Mouse (Mus musculus) midbrain, embryonic 14.5 days (tissue): ENCODE measurements at regions not wholly inside any gene's neighbourhood (a gene's known extent, or its start where the extent isn't known, plus 50 kb on each side); places are given as distances from the start of the nearest gene placed in this dataset.
"Not testable (repeated sequence)": the region's sequence is repeated elsewhere in the genome, so short reads cannot be mapped to it uniquely, and the experiment has no call there.

Experiments used
- ATAC-seq: fragments of 200-750 bp; cut with Nextera tagmentation; 2 replicates; pipeline ENCODE4 v1.8.0; 2017; ENCODE audit warnings: moderate number of reproducible peaks, moderate library complexity; ENCODE audit not compliant: low FRiP score, low TSS enrichment
- DNase-seq: peaks from one replicate; pipeline ENCODE4 v3.0.0-alpha.2; 2015
- H3K27ac ChIP-seq: fragments of 300-500 bp; sonication (generic); replicated peaks from 2 replicates; pipeline ENCODE4 v1.5.1; 2014; ENCODE audit warnings: mild to moderate bottlenecking, low read depth, low read length, moderate library complexity
- H3K27me3 ChIP-seq: fragments of 300-500 bp; sonication (generic); 2 replicates; pipeline ENCODE4 v1.6.1; 2014; ENCODE audit warnings: low read length, control low read depth, mixed read lengths; ENCODE audit not compliant: control insufficient read depth, insufficient read depth
- H3K36me3 ChIP-seq: fragments of 300-500 bp; sonication (generic); 2 replicates; pipeline ENCODE4 v1.6.1; 2014; ENCODE audit warnings: low read length, control low read depth; ENCODE audit not compliant: control insufficient read depth, insufficient read depth
- H3K4me1 ChIP-seq: fragments of 300-500 bp; sonication (generic); 2 replicates; pipeline ENCODE4 v1.6.1; 2014; ENCODE audit warnings: mild to moderate bottlenecking, antibody characterized with exemption, low read length, control low read depth; ENCODE audit not compliant: control insufficient read depth, insufficient read depth
- H3K4me2 ChIP-seq: fragments of 300-500 bp; sonication (generic); 2 replicates; pipeline ENCODE4 v1.6.1; 2014; ENCODE audit warnings: mild to moderate bottlenecking, low read length, moderate library complexity
- H3K4me3 ChIP-seq: fragments of 300-500 bp; sonication (generic); replicated peaks from 2 replicates; pipeline ENCODE4 v1.5.1; 2014; ENCODE audit warnings: low read depth, low read length
- H3K9ac ChIP-seq: fragments of 300-500 bp; sonication (generic); replicated peaks from 2 replicates; pipeline ENCODE4 v1.6.1; 2014; ENCODE audit warnings: mild to moderate bottlenecking, low read length, moderate library complexity
- H3K9me3 ChIP-seq: fragments of 300-500 bp; sonication (generic); 2 replicates; pipeline ENCODE4 v1.6.1; 2016; ENCODE audit warnings: low read length, control low read depth, mixed read lengths; ENCODE audit not compliant: control insufficient read depth
- whole genome bisulfite sequencing: fragments of 180-500 bp; shearing (Covaris S2); extraction: QIAGEN DNeasy Blood & Tissue Kit; methylation state at CpG from one replicate; pipeline ENCODE4 v1.1.7; 2014; 5-methylcytosine and 5-hydroxymethylcytosine counted together

DNA sequence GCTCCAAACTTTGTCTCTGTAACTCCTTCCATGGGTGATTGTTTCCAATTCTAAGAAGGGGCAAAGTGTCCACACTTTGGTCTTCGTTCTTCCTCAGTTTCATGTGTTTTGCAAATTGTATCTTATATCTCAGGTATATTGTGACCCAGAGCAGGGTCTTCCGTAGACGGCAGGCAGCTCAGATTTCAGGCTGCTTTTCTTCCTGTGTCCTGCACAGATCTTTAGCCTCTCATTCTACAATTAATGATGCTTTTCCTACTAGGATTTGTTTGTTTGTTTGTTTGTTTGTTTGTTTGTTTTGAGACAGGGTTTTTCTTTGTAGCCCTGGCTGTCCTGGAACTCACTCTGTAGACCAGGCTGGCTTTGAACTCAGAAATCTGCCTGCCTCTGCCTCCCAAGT, 69.0 kb upstream of the Cpsf6 start:
- H3K36me3 ChIP-seq, ATAC-seq, H3K9ac ChIP-seq, DNase-seq, H3K27me3 ChIP-seq, H3K4me2 ChIP-seq, H3K4me3 ChIP-seq, H3K9me3 ChIP-seq, H3K4me1 ChIP-seq, H3K27ac ChIP-seq: not testable (repeated sequence)
- 84% methylated on average over 3 of the region's 3 CpGs for WGBS

- H3K27ac ChIP-seq = no peak overlapping the region
- 94% methylated on average over 8 of the region's 8 CpGs for WGBS
- no peak overlapping the region for H3K4me2 ChIP-seq
- DNase-seq = no peak
- no peaks in the 10 kb centered on the region for H3K36me3 ChIP-seq
- H3K4me1 ChIP-seq = no peaks in the 10 kb centered on the region
- no peak for ATAC-seq
- H3K4me3 ChIP-seq = no peak overlapping the region
- H3K27me3 ChIP-seq = peaks cover under 1% of the 10 kb centered on the region; the same call in 1 of the 2 replicates
- H3K9ac ChIP-seq = no peak overlapping the region
- H3K9me3 ChIP-seq = no peaks in the 10 kb centered on the region
These were observed 67.8 kb upstream of the Cpsf6 start for GRCm38 (mm10) chr10:117447626-117448025.

GRCm38 (mm10) chr10:117447206-117447605, 67.4 kb upstream of the Cpsf6 start:
- 70% methylated on average over 8 of the region's 8 CpGs for WGBS
- Histone ChIP-seq H3K4me1 (no peaks in the 10 kb centered on the region), H3K4me2 (no peak overlapping the region), H3K36me3 (no peaks in the 10 kb centered on the region), H3K9me3 (no peaks in the 10 kb centered on the region), H3K4me3 (no peak overlapping the region), H3K27me3 (peaks cover 5% of the 10 kb centered on the region; the same call in 1 of the 2 replicates), H3K27ac (no peak overlapping the region), H3K9ac (no peak overlapping the region)
- ATAC-seq (no peak), DNase-seq (no peak)

- H3K4me2 ChIP-seq = no peak overlapping the region
- H3K9me3 ChIP-seq = no peaks in the 10 kb centered on the region
- no peaks in the 10 kb centered on the region for H3K4me1 ChIP-seq
- peaks cover 6% of the 10 kb centered on the region; the same call in 1 of the 2 replicates for H3K27me3 ChIP-seq
- H3K36me3 ChIP-seq = no peaks in the 10 kb centered on the region
- no peak overlapping the region for H3K9ac ChIP-seq
- no peak overlapping the region for H3K4me3 ChIP-seq
- no peak for DNase-seq
- WGBS = 91% methylated on average over 7 of the region's 7 CpGs
- no peak for ATAC-seq
- no peak overlapping the region for H3K27ac ChIP-seq
These were observed 67.0 kb upstream of the Cpsf6 start for GRCm38 (mm10) chr10:117446776-117447175.

GRCm38 (mm10) chr10:117445801-117446490, 66.1 kb upstream of the Cpsf6 start:
- Histone ChIP-seq H3K4me3 (no peak overlapping the region), H3K36me3 (no peaks in the 10 kb centered on the region), H3K4me1 (0 out of 2 replicates have a peak, but pooled peaks cover 4% of the 10 kb centered on the region), H3K9ac (no peak overlapping the region), H3K9me3 (no peaks in the 10 kb centered on the region), H3K4me2 (no peak overlapping the region), H3K27ac (no peak overlapping the region), H3K27me3 (peaks cover 6% of the 10 kb centered on the region; the same call in 1 of the 2 replicates)
- 89% methylated on average over 15 of the region's 15 CpGs for WGBS
- no peak for DNase-seq
- ATAC-seq = no peak

- Histone ChIP-seq H3K36me3 (no peaks in the 10 kb centered on the region), H3K4me1 (0 out of 2 replicates have a peak, but pooled peaks cover 4% of the 10 kb centered on the region), H3K4me2 (no peak overlapping the region), H3K27ac (no peak overlapping the region), H3K9ac (no peak overlapping the region), H3K9me3 (no peaks in the 10 kb centered on the region), H3K27me3 (peaks cover 7% of the 10 kb centered on the region; the same call in 1 of the 2 replicates), H3K4me3 (no peak overlapping the region)
- 84% methylated on average over 6 of the region's 6 CpGs for WGBS
- DNase-seq (no peak), ATAC-seq (no peak)
These were observed 65.5 kb upstream of the Cpsf6 start for GRCm38 (mm10) chr10:117445181-117445790.

DNA sequence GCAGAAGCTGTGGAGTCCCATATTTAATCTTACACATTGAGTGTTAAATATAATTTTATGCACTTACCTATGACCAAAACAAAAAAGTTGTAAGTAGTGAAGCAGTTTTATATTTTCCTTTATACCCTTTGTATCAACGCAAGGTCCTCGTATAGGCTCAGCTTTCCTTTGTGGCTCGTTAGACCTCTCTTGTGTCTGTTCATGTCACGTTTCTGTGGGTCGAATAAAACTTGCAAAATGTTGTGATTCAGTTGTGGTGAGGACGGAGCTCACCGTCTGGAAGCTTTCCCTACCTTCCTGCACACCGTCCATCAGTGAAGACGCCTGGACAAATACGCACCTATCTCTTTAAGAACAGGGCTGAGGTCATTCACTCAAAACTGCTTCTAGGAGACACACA, 64.9 kb upstream of the Cpsf6 start:
- 0 out of 2 replicates have a peak, but pooled peaks cover 4% of the 10 kb centered on the region for H3K4me1 ChIP-seq
- no peak overlapping the region for H3K4me2 ChIP-seq
- 92% methylated on average over 10 of the region's 10 CpGs for WGBS
- H3K9ac ChIP-seq = no peak overlapping the region
- ATAC-seq = no peak
- no peak overlapping the region for H3K4me3 ChIP-seq
- H3K27ac ChIP-seq = no peak overlapping the region
- H3K27me3 ChIP-seq = peaks cover 10% of the 10 kb centered on the region; the same call in 1 of the 2 replicates
- no peaks in the 10 kb centered on the region; the same call in 1 of the 2 replicates for H3K9me3 ChIP-seq
- DNase-seq = no peak
- H3K36me3 ChIP-seq = no peaks in the 10 kb centered on the region

DNA sequence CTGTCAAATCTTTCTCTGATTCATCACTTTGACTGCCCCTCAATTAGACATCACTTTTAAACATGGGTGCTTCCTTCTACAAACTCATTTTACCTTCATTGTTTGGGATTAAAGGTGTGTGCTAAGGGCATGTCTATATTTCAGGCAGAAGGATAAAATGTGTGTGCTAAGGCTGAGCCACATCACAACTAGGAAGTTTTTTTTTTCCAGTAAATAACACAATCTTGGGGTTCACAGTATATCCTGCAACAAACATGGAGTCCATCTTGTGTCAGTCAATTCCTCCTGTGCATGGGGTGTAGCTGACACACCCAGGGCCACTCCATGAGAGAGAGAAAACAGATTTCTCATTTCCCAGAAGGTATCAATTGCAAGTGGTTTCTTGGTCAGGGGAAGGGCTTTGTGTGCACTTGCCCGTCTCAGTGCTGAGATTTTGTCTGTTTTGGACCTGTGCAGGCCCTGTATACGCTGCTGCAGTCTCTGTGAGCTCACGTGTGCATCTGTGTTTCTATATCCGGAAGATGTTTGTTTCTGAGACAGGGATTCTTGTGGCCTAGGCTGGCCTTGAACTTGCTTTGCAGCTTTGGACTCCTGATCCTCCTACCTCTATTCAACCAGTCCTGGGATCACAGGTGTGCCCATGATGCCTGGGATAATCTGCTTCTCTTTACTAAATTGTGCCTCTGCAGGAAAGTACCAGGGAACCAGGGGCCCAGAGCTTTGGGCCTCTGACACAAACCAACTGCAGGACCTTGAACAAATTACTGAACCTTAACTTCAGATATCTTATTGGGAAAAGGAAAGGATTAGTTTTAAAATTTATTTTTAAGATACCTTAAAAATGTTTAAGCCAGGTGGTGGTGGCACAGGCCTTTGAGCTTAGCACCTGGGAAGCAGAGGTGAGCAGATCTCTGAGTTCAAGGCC, 63.9 kb upstream of the Cpsf6 start:
- no peak overlapping the region for H3K4me2 ChIP-seq
- H3K4me1 ChIP-seq = 0 out of 2 replicates have a peak, but pooled peaks cover 4% of the 10 kb centered on the region
- 90% methylated on average over 4 of the region's 4 CpGs for WGBS
- no peak overlapping the region for H3K9ac ChIP-seq
- H3K4me3 ChIP-seq = no peak overlapping the region
- DNase-seq = no peak
- H3K9me3 ChIP-seq = no peaks in the 10 kb centered on the region; the same call in 1 of the 2 replicates
- no peak overlapping the region for H3K27ac ChIP-seq
- no peaks in the 10 kb centered on the region for H3K36me3 ChIP-seq
- ATAC-seq = no peak
- peaks cover 10% of the 10 kb centered on the region; the same call in 1 of the 2 replicates for H3K27me3 ChIP-seq
